Mouse (Mus musculus): ENCODE results near the gene Cdc42se1. TPM values are rescaled to one million over a fixed set of nuclear protein-coding genes. Genes with fewer than 3 reads are reported as not detected.

Gene Cdc42se1
- polyA plus RNA-seq (2012; fragmentation: generic; extraction: Trizol) = 10 to 100 TPM; 32.7 to 44.2 TPM

GRCm38 (mm10) chr3:95228148-95228893 lies at the start of gene Cdc42se1:
TSS of gene Cdc42se1 (plus strand) at chr3:95228732.

GRCm38 (mm10) chr3:95217255-95218134 lies 11.0 kb upstream of the Cdc42se1 start, which contains the start of gene Gabpb2:
TSS of gene Gabpb2 (minus strand) at chr3:95217916.

GRCm38 (mm10) chr3:95231298-95232221 lies 3.0 kb downstream of the Cdc42se1 start, which contains the start of gene Mllt11:
TSS of gene Mllt11 (minus strand) at chr3:95232171.

GRCm38 (mm10) chr3:95241498-95241897 lies 13.0 kb downstream of the Cdc42se1 start, which contains the start of gene Gm128:
TSS of gene Gm128 (minus strand) at chr3:95241598.

GRCm38 (mm10) chr3:95250783-95251424 lies 22.4 kb downstream of the Cdc42se1 start, which contains the start of gene Bnipl:
TSS of gene Bnipl (minus strand) at chr3:95251193.

GRCm38 (mm10) chr3:95281216-95282126 lies 52.9 kb downstream of the Cdc42se1 start, which contains the start of the genes Mindy1 and Prune1:
TSS of gene Mindy1 (plus strand) at chr3:95281345.
TSS of gene Prune1 (minus strand) at chr3:95282076.

Other genes with a start within 250 kb of the Cdc42se1 start
- gene Zfp687, start 213.3 kb upstream of the Cdc42se1 start, polyA plus RNA-seq (2012; fragmentation: generic; extraction: Trizol) = 10 to 100 TPM in 1 of 2 experiments, 1 to 10 TPM in 1; 9.0 to 16.3 TPM
- gene Psmd4, start 186.1 kb upstream of the Cdc42se1 start, polyA plus RNA-seq (2012; fragmentation: generic; extraction: Trizol) = 100 to 1,000 TPM; 161 to 228 TPM
- gene Pip5k1a, start 121.8 kb upstream of the Cdc42se1 start, polyA plus RNA-seq (2012; fragmentation: generic; extraction: Trizol) = 10 to 100 TPM in 1 of 2 experiments, 1 to 10 TPM in 1; 5.5 to 15.4 TPM
- 10 to 100 TPM; 65.6 to 87.8 TPM for gene Vps72, start 117.7 kb upstream of the Cdc42se1 start, polyA plus RNA-seq (2012; fragmentation: generic; extraction: Trizol)
- 1 to 10 TPM in 1 of 2 experiments, under 1 TPM in 1; 0.12 to 2.2 TPM for gene Tmod4, start 104.3 kb upstream of the Cdc42se1 start, polyA plus RNA-seq (2012; fragmentation: generic; extraction: Trizol)
- 10 to 100 TPM; 37.1 to 41.3 TPM for gene Scnm1, start 94.7 kb upstream of the Cdc42se1 start, polyA plus RNA-seq (2012; fragmentation: generic; extraction: Trizol)
- gene Lysmd1, start 94.6 kb upstream of the Cdc42se1 start, polyA plus RNA-seq (2012; fragmentation: generic; extraction: Trizol) = 1 to 10 TPM; 1.4 to 6.5 TPM
- under 1 TPM in 1 of 2 experiments, not detected in 1; 0.25 TPM for gene Tnfaip8l2, start 86.4 kb upstream of the Cdc42se1 start, polyA plus RNA-seq (2012; fragmentation: generic; extraction: Trizol)
- gene Sema6c, start 68.3 kb upstream of the Cdc42se1 start, polyA plus RNA-seq (2012; fragmentation: generic; extraction: Trizol) = 10 to 100 TPM in 1 of 2 experiments, 1 to 10 TPM in 1; 1.2 to 10.8 TPM
- gene Gabpb2, start 10.8 kb upstream of the Cdc42se1 start, polyA plus RNA-seq (2012; fragmentation: generic; extraction: Trizol) = 1 to 10 TPM in 1 of 2 experiments, under 1 TPM in 1; 0.46 to 5.0 TPM
- gene Mllt11, start 3.4 kb downstream of the Cdc42se1 start, polyA plus RNA-seq (2012; fragmentation: generic; extraction: Trizol) = 1 to 10 TPM; 3.7 to 6.4 TPM
- gene Gm128, start 12.9 kb downstream of the Cdc42se1 start, polyA plus RNA-seq (2012; fragmentation: generic; extraction: Trizol) = under 1 TPM; 0.02 to 0.13 TPM
- gene Bnipl, start 22.5 kb downstream of the Cdc42se1 start, polyA plus RNA-seq (2012; fragmentation: generic; extraction: Trizol) = under 1 TPM in 1 of 2 experiments, not detected in 1; 0.27 TPM
- 10 to 100 TPM; 20.9 to 35.4 TPM for gene Mindy1, start 52.6 kb downstream of the Cdc42se1 start, polyA plus RNA-seq (2012; fragmentation: generic; extraction: Trizol)
- gene Prune1, start 53.3 kb downstream of the Cdc42se1 start, polyA plus RNA-seq (2012; fragmentation: generic; extraction: Trizol) = 10 to 100 TPM in 1 of 2 experiments, 1 to 10 TPM in 1; 4.4 to 13.2 TPM
- 1 to 10 TPM; 1.6 to 2.8 TPM for gene Anxa9, start 78.4 kb downstream of the Cdc42se1 start, polyA plus RNA-seq (2012; fragmentation: generic; extraction: Trizol)
- gene Cers2, start 86.1 kb downstream of the Cdc42se1 start, polyA plus RNA-seq (2012; fragmentation: generic; extraction: Trizol) = 100 to 1,000 TPM in 1 of 2 experiments, 10 to 100 TPM in 1; 63.2 to 101 TPM
- gene Setdb1, start 128.5 kb downstream of the Cdc42se1 start, polyA plus RNA-seq (2012; fragmentation: generic; extraction: Trizol) = 10 to 100 TPM in 1 of 2 experiments, 1 to 10 TPM in 1; 1.9 to 12.4 TPM
- not detected for gene 4930558C23Rik, start 174.1 kb downstream of the Cdc42se1 start, polyA plus RNA-seq (2012; fragmentation: generic; extraction: Trizol)
- 10 to 100 TPM in 1 of 2 experiments, 1 to 10 TPM in 1; 2.0 to 20.3 TPM for gene Arnt, start 205.7 kb downstream of the Cdc42se1 start, polyA plus RNA-seq (2012; fragmentation: generic; extraction: Trizol)

Data from C3H10T1/2 (cell line).